Mouse (Mus musculus) natural killer cell, adult 2 months (primary cell): ENCODE measurements around the gene Tent4a.
"Not testable (repeated sequence)": the region's sequence is repeated elsewhere in the genome, so short reads cannot be mapped to it uniquely, and the experiment has no call there.

Source experiments
- DNase-seq, 2 experiments: peaks; one replicate each; pipeline ENCODE4 v3.0.0; 2022; ENCODE audit warnings: low spot score in 2 of 2

The Tent4a gene

DNA sequence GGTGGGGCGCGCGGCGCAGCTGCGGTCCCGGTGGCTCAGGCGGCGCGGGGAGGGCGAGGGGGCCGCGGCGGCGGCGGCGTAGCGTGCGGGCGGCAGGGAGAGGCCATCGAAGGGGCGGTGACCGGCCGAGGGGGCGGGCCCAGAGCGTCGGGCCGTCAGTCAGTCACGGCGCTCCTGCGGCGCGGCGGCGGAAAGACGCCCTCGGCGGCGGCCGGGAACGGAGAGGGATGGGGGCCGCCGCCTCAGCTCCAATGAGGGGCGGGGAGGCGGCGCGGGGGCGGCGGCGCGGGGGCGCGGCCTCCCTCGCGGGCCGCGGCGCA lies at the start of gene Tent4a:
Tent4a (minus strand) TSS at position 284 of the 320 bp plus-strand sequence.
- no peak for DNase-seq

DNA sequence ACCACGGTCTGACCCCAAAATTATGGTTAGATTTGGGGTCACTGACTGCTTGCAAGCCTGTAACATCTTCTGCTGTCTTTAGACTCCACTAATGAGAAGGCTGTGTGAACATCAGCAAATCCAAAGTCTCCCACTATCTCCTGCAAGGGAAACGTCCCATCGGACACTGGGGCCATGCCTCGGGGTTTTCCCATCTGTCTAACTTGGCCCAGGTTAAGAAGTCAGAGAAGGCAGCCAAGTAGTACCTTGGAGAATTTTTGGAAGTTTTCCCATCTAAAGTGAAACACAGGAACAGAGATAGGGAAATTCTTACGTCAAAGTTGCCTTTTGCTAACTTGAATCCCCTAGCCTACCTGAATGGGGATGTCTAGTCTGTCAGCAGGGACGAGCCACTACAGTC lies 49.2 kb upstream of the Tent4a start:
- no peak for DNase-seq

- DNase-seq: no peak
These were observed 48.0 kb upstream of the Tent4a start for GRCm38 (mm10) chr13:69582411-69582810.

GRCm38 (mm10) chr13:69577181-69577834 lies 42.9 kb upstream of the Tent4a start:
- DNase-seq: no peak

GRCm38 (mm10) chr13:69576676-69577075 lies 42.3 kb upstream of the Tent4a start:
- DNase-seq: no peak

DNA sequence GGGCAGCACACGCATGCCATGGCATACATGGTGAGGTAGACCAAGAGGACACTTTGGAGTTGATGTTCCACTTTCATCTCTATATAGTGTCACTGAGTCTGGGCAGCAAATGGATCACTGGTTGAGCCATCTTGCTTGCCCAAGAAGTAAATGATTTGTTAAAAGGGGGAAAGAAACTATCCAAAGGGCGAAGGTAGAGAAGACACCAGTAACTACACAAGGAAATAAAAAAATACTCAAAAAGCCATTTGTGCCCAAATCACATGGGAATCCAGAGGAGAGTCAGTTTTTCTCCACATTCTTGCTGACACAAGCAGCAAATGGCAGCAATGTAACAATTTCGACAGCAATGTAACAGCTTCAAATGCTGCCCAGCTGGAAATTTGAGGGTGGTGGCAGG lies 38.2 kb upstream of the Tent4a start:
- DNase-seq: no peak

DNA sequence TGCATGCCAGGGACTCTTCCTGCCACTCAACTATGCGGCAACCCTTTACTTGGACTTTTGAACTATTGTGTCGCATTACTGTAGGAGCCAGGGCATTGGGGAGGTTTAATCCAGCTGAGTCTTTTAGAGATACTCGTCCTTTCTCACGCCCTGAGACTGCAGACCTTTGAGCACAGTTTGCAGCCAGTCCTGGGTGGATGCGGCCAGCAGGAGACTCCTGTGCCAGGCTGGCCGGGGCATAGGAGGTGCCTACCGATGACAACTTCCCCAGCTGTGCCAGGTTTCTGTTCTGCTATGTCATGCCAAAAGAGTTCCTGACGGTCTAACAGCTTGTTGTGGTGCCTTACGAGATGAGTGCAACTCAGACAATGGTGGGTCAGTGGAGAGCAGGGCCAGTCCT lies 34.8 kb upstream of the Tent4a start:
- DNase-seq: no peak

- not testable (repeated sequence) for DNase-seq
These were observed 31.0 kb upstream of the Tent4a start for GRCm38 (mm10) chr13:69565401-69565800.

DNA sequence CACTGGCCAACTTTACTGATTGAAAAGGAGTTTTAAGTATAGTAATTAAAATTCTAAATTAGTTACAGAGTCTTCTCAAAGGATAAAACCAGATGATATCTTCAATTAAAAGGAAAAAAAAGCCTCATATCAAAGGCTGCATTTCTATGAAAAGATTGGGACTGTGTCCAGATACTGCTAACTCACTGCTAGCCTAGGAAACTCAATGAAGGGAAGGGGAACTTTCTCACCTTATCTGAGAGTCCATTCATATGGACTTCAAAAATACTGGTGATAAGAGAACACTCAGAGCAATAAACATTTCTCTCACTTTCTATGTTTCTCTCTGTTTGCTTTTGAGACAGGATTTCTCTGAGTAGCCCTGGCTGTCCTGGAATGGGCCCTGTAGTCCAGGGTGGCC lies 30.2 kb upstream of the Tent4a start:
- DNase-seq: no peak

GRCm38 (mm10) chr13:69563905-69564304 lies 29.5 kb upstream of the Tent4a start:
- DNase-seq: no peak

GRCm38 (mm10) chr13:69562654-69563574 lies 28.5 kb upstream of the Tent4a start:
- no peak for DNase-seq

DNA sequence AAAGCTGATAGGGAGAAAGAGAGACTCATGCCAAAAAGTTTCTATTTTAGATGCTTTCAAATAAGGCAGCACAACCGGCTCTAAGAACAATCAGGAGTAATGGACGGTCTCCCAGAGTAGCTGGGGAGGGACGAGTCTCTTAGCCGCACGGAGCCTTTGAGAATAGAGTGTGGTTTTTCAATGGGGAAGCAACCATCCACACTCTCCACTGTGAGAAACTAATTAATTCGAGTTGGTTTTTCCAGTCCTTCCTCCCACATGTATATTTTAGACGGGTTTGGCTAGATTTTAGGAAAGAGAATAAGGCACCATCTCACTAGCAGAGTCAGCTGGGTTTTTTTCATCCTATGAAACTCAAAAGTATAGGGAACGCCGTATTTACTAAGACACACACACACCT lies 27.6 kb upstream of the Tent4a start:
- DNase-seq: no peak

- DNase-seq: no peak
These were observed 25.0 kb upstream of the Tent4a start for GRCm38 (mm10) chr13:69559291-69559961.

GRCm38 (mm10) chr13:69558098-69558660 lies 23.8 kb upstream of the Tent4a start:
- DNase-seq: no peak

GRCm38 (mm10) chr13:69556728-69557127 lies 22.3 kb upstream of the Tent4a start:
- DNase-seq: no peak

DNA sequence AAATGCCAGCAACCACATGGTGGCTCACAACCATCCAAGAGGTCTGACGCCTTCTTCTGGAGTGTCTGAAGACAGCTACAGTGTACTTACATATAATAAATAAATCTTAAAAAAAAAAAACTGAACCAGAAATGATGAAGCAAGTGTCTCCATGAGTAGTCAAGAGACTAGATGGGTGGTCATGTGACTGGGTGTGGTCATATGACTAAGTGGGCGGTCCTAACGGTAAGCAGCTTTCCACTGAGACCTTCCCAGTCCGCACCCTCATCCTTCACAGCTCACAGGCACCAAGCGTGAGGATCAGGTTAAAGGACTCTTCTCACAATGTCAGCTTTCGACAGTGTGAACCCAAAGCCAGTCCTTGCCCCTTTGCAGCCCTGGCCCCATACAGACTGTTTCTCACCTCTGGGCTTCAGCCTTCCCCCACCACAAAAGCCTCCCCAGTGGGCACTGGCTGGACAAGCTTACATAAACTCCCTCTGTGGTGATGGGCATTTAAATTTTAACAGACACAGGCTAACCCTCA lies 21.6 kb upstream of the Tent4a start:
- DNase-seq: no peak

DNA sequence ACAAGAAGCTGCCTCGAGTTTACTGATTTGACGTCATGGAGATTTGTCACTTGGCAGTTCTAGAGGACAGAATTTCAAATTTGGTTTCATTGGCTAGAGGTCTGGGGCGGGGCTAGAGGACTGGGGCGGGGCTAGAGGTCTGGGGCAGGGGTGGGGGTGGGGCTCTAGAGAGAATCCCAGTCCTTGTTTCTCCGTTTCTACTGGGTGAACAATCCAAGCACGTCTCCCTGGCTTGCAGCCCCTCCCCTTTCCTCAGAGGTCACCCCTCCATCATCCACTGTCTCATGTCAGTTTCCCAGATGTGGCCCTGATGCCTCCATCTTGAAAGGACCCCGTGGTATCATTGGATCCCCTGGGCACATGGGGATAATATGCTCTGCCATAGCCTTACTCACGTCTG lies 20.6 kb upstream of the Tent4a start:
- no peak for DNase-seq

DNA sequence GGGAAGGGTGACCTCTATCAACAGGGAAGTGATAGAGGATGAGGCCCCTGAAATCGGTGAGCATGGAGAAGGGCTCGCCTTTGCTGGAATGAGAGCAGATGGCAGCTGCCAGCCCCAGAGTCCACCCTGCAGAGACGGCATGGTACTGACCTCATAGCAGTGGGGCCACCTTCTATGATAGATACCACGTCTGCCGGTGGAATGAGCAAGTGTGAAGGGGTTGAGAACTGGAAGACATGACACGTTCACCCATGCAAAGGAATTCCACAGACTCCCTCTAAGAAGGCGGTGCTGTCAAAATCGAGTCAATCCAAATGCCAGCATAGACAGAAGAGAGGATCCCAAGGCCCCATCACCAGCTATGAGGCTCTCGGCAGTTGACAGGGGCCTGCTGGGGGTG lies 19.8 kb upstream of the Tent4a start:
- DNase-seq: no peak

GRCm38 (mm10) chr13:69553024-69553423 lies 18.6 kb upstream of the Tent4a start:
- DNase-seq: peak in 1 of 2 experiments; percentile 27

GRCm38 (mm10) chr13:69550831-69551230 lies 16.4 kb upstream of the Tent4a start:
- DNase-seq: no peak

GRCm38 (mm10) chr13:69549980-69550379 lies 15.6 kb upstream of the Tent4a start:
- no peak for DNase-seq
